Mouse (Mus musculus) hindbrain, postnatal 0 days (tissue): ENCODE data around the gene Tor4a. TPM values are rescaled to one million over a fixed set of nuclear protein-coding genes. Genes with fewer than 3 reads are reported as not detected.

ENCODE experiments used
- ATAC-seq: fragments of 200-750 bp; cut with Nextera tagmentation; 2 replicates; pipeline ENCODE4 v1.8.0; 2017; ENCODE audit warnings: mild to moderate bottlenecking, moderate TSS enrichment, moderate library complexity
- DNase-seq: peaks from one replicate; pipeline ENCODE4 v3.0.0-alpha.2; 2015; ENCODE audit warnings: low spot score
- H3K27ac ChIP-seq: fragments of 300-500 bp; sonication (generic); 2 replicates; pipeline ENCODE4 v1.5.1; 2014; ENCODE audit warnings: mild to moderate bottlenecking
- H3K27me3 ChIP-seq: fragments of 300-500 bp; sonication (generic); 2 replicates; pipeline ENCODE4 v1.6.1; 2014; ENCODE audit warnings: low read length, mixed read lengths; ENCODE audit not compliant: insufficient read depth
- H3K36me3 ChIP-seq: fragments of 300-500 bp; sonication (generic); 2 replicates; pipeline ENCODE4 v1.6.1; 2014; ENCODE audit warnings: low read length, mixed read lengths; ENCODE audit not compliant: insufficient read depth
- H3K4me1 ChIP-seq: fragments of 300-500 bp; sonication (generic); 2 replicates; pipeline ENCODE4 v1.6.1; 2014; ENCODE audit warnings: antibody characterized with exemption, low read length, mixed read lengths; ENCODE audit not compliant: insufficient read depth
- H3K4me2 ChIP-seq: fragments of 300-500 bp; sonication (generic); 2 replicates; pipeline ENCODE4 v1.6.1; 2014; ENCODE audit warnings: low read depth, mild to moderate bottlenecking, low read length, moderate library complexity, mixed read lengths
- H3K4me3 ChIP-seq: fragments of 300-500 bp; sonication (generic); 2 replicates; pipeline ENCODE4 v1.5.1; 2014; ENCODE audit warnings: low read length
- H3K9ac ChIP-seq: fragments of 300-500 bp; sonication (generic); replicated peaks from 2 replicates; pipeline ENCODE4 v1.6.1; 2014; ENCODE audit warnings: mild to moderate bottlenecking, low read length, moderate library complexity, mixed read lengths
- H3K9me3 ChIP-seq: fragments of 300-500 bp; sonication (generic); 2 replicates; pipeline ENCODE4 v1.6.1; 2016; ENCODE audit warnings: low read length, mixed read lengths
- CTCF ChIP-seq: IDR thresholded peaks from 2 replicates; pipeline ENCODE4 v1.5.1; 2016; ENCODE audit warnings: antibody characterized with exemption, control low read depth, low read depth
- WGBS: fragments of 180-500 bp; shearing (Covaris S2); extraction: QIAGEN DNeasy Blood & Tissue Kit; methylation state at CpG from one replicate; pipeline ENCODE4 v1.1.7; 2014; 5-methylcytosine and 5-hydroxymethylcytosine counted together
- polyA plus RNA-seq: library from polyadenylated mRNA; unstranded; fragments of >200 nt; fragmentation: Nextera tagmentation; extraction: Ambion mirVana; gene quantifications from 2 replicates; pipeline ENCODE4 v1.2.1, GENCODE M21; 2015
- total RNA-seq: library from RNA; depleted of rRNA; stranded (reverse); fragments of >200 nt; gene quantifications from 2 replicates; pipeline ENCODE4 v1.2.3, GENCODE M21; 2014

Gene Tor4a
- total and polyA plus RNA-seq, 2 experiments from 2014 or later: 1.2 to 4.7 TPM

- no peak for TF ChIP-seq CTCF
- Histone ChIP-seq H3K27ac (no peak overlapping the region), H3K27me3 (peaks cover 9% of the 10 kb centered on the region; the same call in 1 of the 2 replicates), H3K4me2 (no peak overlapping the region), H3K4me3 (no peak overlapping the region), H3K4me1 (0 out of 2 replicates have a peak, but pooled peaks cover 3% of the 10 kb centered on the region), H3K36me3 (peaks cover 3% of the 10 kb centered on the region; the same call in 1 of the 2 replicates), H3K9ac (no peak overlapping the region), H3K9me3 (no peaks in the 10 kb centered on the region)
- 78% methylated on average over 5 of the region's 5 CpGs for WGBS
- ATAC-seq (no peak), DNase-seq (no peak)
These were observed 2.7 kb downstream of the Tor4a start for GRCm38 (mm10) chr2:25194006-25194405.

DNA sequence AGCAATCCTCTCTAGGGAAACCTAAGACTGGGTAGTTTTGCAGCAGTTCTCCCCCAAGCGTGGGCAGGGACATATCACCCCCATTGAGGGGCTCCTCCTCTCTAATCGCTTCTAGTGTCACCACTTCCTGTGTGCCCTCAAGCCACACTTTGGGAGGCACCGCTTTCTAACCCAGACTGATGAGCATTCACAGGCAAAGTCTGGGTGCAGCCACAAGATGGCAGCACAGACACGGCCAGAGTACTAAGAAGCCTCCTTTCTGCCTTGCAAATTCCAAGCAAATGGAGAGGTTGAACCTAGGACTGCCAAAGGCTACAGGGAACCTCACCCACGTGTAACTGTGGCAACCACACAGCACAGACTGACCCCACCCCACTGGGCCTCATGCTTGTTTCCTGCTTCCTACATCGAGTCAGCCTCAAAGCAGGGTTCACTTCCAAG lies 3.3 kb downstream of the Tor4a start:
- no peaks in the 10 kb centered on the region for H3K9me3 ChIP-seq
- peak; percentile 89 for ATAC-seq
- H3K36me3 ChIP-seq: no peaks in the 10 kb centered on the region
- DNase-seq: peak; percentile 90
- no peak overlapping the region for H3K9ac ChIP-seq
- no peak overlapping the region for H3K27ac ChIP-seq
- WGBS: under 1% methylated on average over 6 of the region's 6 CpGs
- 0 out of 2 replicates have a peak, but pooled peaks cover 3% of the 10 kb centered on the region for H3K4me1 ChIP-seq
- TF ChIP-seq CTCF: peak; percentile 97
- H3K4me3 ChIP-seq: no peak overlapping the region
- H3K4me2 ChIP-seq: no peak overlapping the region
- peaks cover 9% of the 10 kb centered on the region; the same call in 1 of the 2 replicates for H3K27me3 ChIP-seq

- WGBS: 80% methylated on average over 6 of the region's 6 CpGs
- ATAC-seq (no peak), DNase-seq (no peak)
- H3K27ac ChIP-seq: no peak overlapping the region
- H3K9ac ChIP-seq: no peak overlapping the region
- no peaks in the 10 kb centered on the region for H3K27me3 ChIP-seq
- H3K4me2 ChIP-seq: no peak overlapping the region
- no peak overlapping the region for H3K4me3 ChIP-seq
- H3K4me1 ChIP-seq: peaks cover 11% of the 10 kb centered on the region; the same call in 1 of the 2 replicates
- no peak for TF ChIP-seq CTCF
- H3K9me3 ChIP-seq: no peaks in the 10 kb centered on the region
- no peaks in the 10 kb centered on the region for H3K36me3 ChIP-seq
These were observed 8.8 kb downstream of the Tor4a start for GRCm38 (mm10) chr2:25187841-25188240.

- TF ChIP-seq CTCF: no peak
- peaks cover 11% of the 10 kb centered on the region for H3K4me1 ChIP-seq
- DNase-seq: no peak
- ATAC-seq: 0 out of 2 replicates have a peak, but pooled peaks have one; percentile 15
- no peaks in the 10 kb centered on the region for H3K36me3 ChIP-seq
- peak overlapping the region; percentile 59; the same call in 1 of the 2 replicates for H3K9ac ChIP-seq
- no peaks in the 10 kb centered on the region for H3K27me3 ChIP-seq
- no peak overlapping the region for H3K4me3 ChIP-seq
- no peak overlapping the region for H3K27ac ChIP-seq
- 29% methylated on average over 5 of the region's 5 CpGs for WGBS
- no peaks in the 10 kb centered on the region for H3K9me3 ChIP-seq
- H3K4me2 ChIP-seq: peak overlapping the region; percentile 76
These were observed 10.1 kb downstream of the Tor4a start for GRCm38 (mm10) chr2:25186575-25186930.

GRCm38 (mm10) chr2:25185625-25186574 lies 10.8 kb downstream of the Tor4a start:
- WGBS: under 1% methylated on average over 62 of the region's 64 CpGs
- peaks cover 11% of the 10 kb centered on the region for H3K4me1 ChIP-seq
- DNase-seq: peak; percentile 77

GRCm38 (mm10) chr2:25184496-25184895 lies 12.2 kb downstream of the Tor4a start:
- H3K27ac ChIP-seq: no peak overlapping the region
- whole genome bisulfite sequencing: 83% methylated on average over 7 of the region's 7 CpGs
- no peak overlapping the region for H3K4me3 ChIP-seq
- H3K4me1 ChIP-seq: peaks cover 11% of the 10 kb centered on the region
- no peak for ATAC-seq
- no peaks in the 10 kb centered on the region for H3K36me3 ChIP-seq
- no peaks in the 10 kb centered on the region for H3K27me3 ChIP-seq
- no peak overlapping the region for H3K9ac ChIP-seq
- no peak overlapping the region for H3K4me2 ChIP-seq
- no peak for DNase-seq
- no peak for TF ChIP-seq CTCF
- H3K9me3 ChIP-seq: no peaks in the 10 kb centered on the region

More at GRCm38 (mm10) chr2:25185625-25186574, 10.8 kb downstream of the Tor4a start:
- Histone ChIP-seq H3K4me3 (peak overlapping the region; percentile 42), H3K27ac (peak overlapping the region; percentile 80), H3K9me3 (no peaks in the 10 kb centered on the region), H3K9ac (peak overlapping the region; percentile 59), H3K4me2 (peak overlapping the region; percentile 76), H3K27me3 (no peaks in the 10 kb centered on the region), H3K36me3 (no peaks in the 10 kb centered on the region)
- peak; percentile 74 for ATAC-seq
- TF ChIP-seq CTCF: peak; percentile 92
